Mouse (Mus musculus) MEL (cell line): Measurements from ENCODE around the gene Aldh1a1. TPM values are rescaled to one million over a fixed set of nuclear protein-coding genes. Genes with fewer than 3 reads are reported as not detected.

Experiments used
- DNase-seq: peaks from one replicate; pipeline ENCODE4 v3.0.0; 2011; ENCODE audit warnings: low read depth, low spot score
- H3K27ac ChIP-seq: 2 replicates; pipeline ENCODE4 v1.5.1; 2012; ENCODE audit warnings: low read depth, mild to moderate bottlenecking, control low read depth, low read length, moderate library complexity; ENCODE audit not compliant: control insufficient read depth
- H3K27me3 ChIP-seq, 2 experiments: fragments of 150-350 bp in 1 of 2; sonication (generic) in 1 of 2; 2 replicates each; pipeline ENCODE4 v1.6.1; 2012; ENCODE audit warnings: low read length in 2 of 2, mild to moderate bottlenecking in 2 of 2, improper control_type of control experiment in 1 of 2, moderate library complexity in 1 of 2; ENCODE audit not compliant: insufficient read depth in 2 of 2, control insufficient read depth in 1 of 2
- H3K36me3 ChIP-seq, 2 experiments: 2 replicates each; pipeline ENCODE4 v1.6.1; 2012 to 2014; ENCODE audit warnings: low read length in 2 of 2, improper control_type of control experiment in 1 of 2, inconsistent platforms in 1 of 2, mild to moderate bottlenecking in 1 of 2; ENCODE audit not compliant: insufficient read depth in 2 of 2, control insufficient read depth in 1 of 2
- H3K4me1 ChIP-seq, 2 experiments: fragments of 150-350 bp in 1 of 2; sonication (generic) in 1 of 2; 2 replicates each; pipeline ENCODE4 v1.6.1; 2012; ENCODE audit warnings: low read length in 2 of 2, improper control_type of control experiment in 1 of 2, mild to moderate bottlenecking in 1 of 2; ENCODE audit not compliant: insufficient read depth in 2 of 2, control insufficient read depth in 1 of 2
- H3K4me3 ChIP-seq, 2 experiments: fragments of 150-350 bp in 1 of 2; sonication (generic) in 1 of 2; 2 replicates each; pipeline ENCODE4 v1.5.1; 2012; ENCODE audit warnings: low read depth in 2 of 2, low read length in 2 of 2, mild to moderate bottlenecking in 2 of 2, moderate library complexity in 2 of 2, control low read depth in 1 of 2, improper control_type of control experiment in 1 of 2; ENCODE audit not compliant: control insufficient read depth in 1 of 2, insufficient read depth in 1 of 2
- H3K79me2 ChIP-seq: 2 replicates; pipeline ENCODE4 v1.6.1; 2012; ENCODE audit warnings: mild to moderate bottlenecking, low read length, moderate library complexity; ENCODE audit not compliant: control insufficient read depth, poor library complexity, insufficient read depth
- H3K9ac ChIP-seq: 2 replicates; pipeline ENCODE4 v1.6.1; 2012; ENCODE audit warnings: low read depth, mild to moderate bottlenecking, control low read depth, low read length, moderate library complexity; ENCODE audit not compliant: control insufficient read depth, poor library complexity, severe bottlenecking
- H3K9me3 ChIP-seq: fragments of 150-350 bp; sonication (generic); replicated peaks from 2 replicates; pipeline ENCODE4 v1.6.1; 2012; ENCODE audit warnings: mild to moderate bottlenecking, low read length, improper control_type of control experiment, moderate library complexity; ENCODE audit not compliant: insufficient read depth
- BHLHE40 ChIP-seq: IDR thresholded peaks from 2 replicates; pipeline ENCODE4 v1.6.1; 2012; ENCODE audit warnings: low read depth, mild to moderate bottlenecking, inconsistent platforms, low read length, improper control_type of control experiment, borderline replicate concordance
- E2F4 ChIP-seq: IDR thresholded peaks from 2 replicates; pipeline ENCODE4 v1.6.1; 2011; ENCODE audit warnings: low read depth, low read length, improper control_type of control experiment, borderline replicate concordance
- EP300 ChIP-seq, 2 experiments: IDR thresholded peaks; 2 replicates each; pipeline ENCODE4 v1.6.1; 2011; ENCODE audit warnings: improper control_type of control experiment in 2 of 2, low read length in 2 of 2, low read depth in 1 of 2, mild to moderate bottlenecking in 1 of 2
- GATA1 ChIP-seq: IDR thresholded peaks from 2 replicates; pipeline ENCODE4 v1.6.1; 2011; ENCODE audit warnings: low read depth, low read length, improper control_type of control experiment
- HCFC1 ChIP-seq: IDR thresholded peaks from 2 replicates; pipeline ENCODE4 v1.6.1; 2012; ENCODE audit warnings: low read depth, mild to moderate bottlenecking, inconsistent platforms, low read length, improper control_type of control experiment, moderate library complexity
- JUND ChIP-seq: IDR thresholded peaks from 2 replicates; pipeline ENCODE4 v1.6.1; 2011; ENCODE audit warnings: low read depth, mild to moderate bottlenecking, improper control_type of control experiment, low read length
- KAT2A ChIP-seq: conservative IDR thresholded peaks from 2 replicates; pipeline ENCODE4 v1.6.1; 2012; ENCODE audit warnings: low read depth, low read length, improper control_type of control experiment, inconsistent platforms
- MAFK ChIP-seq: IDR thresholded peaks from 2 replicates; pipeline ENCODE4 v1.6.1; 2011; ENCODE audit warnings: low read depth, mild to moderate bottlenecking, low read length, improper control_type of control experiment, borderline replicate concordance
- MAX ChIP-seq: IDR thresholded peaks from 2 replicates; pipeline ENCODE4 v1.6.1; 2011; ENCODE audit warnings: low read length, improper control_type of control experiment
- MAZ ChIP-seq: IDR thresholded peaks from 2 replicates; pipeline ENCODE4 v1.6.1; 2012; ENCODE audit warnings: low read depth, mild to moderate bottlenecking, inconsistent platforms, low read length, improper control_type of control experiment
- MEF2A ChIP-seq: IDR thresholded peaks from 2 replicates; pipeline ENCODE4 v1.6.1; 2014; ENCODE audit warnings: low read depth, mild to moderate bottlenecking, inconsistent platforms, low read length, improper control_type of control experiment; ENCODE audit not compliant: poor library complexity, insufficient replicate concordance, severe bottlenecking; ENCODE audit errors: extremely low read depth
- MXI1 ChIP-seq: IDR thresholded peaks from 2 replicates; pipeline ENCODE4 v1.6.1; 2011; ENCODE audit warnings: mild to moderate bottlenecking, low read depth, low read length, improper control_type of control experiment
- MYB ChIP-seq: IDR thresholded peaks from 2 replicates; pipeline ENCODE4 v1.6.1; 2011; ENCODE audit warnings: mild to moderate bottlenecking, low read depth, low read length, improper control_type of control experiment
- NRF1 ChIP-seq: IDR thresholded peaks from 2 replicates; pipeline ENCODE4 v1.6.1; 2014; ENCODE audit warnings: low read depth, mild to moderate bottlenecking, inconsistent platforms, low read length, improper control_type of control experiment, moderate library complexity; ENCODE audit not compliant: poor library complexity, insufficient read depth, severe bottlenecking
- POLR2A ChIP-seq, 2 experiments: IDR thresholded peaks; 2 replicates each; pipeline ENCODE4 v1.6.1; 2011 to 2012; ENCODE audit warnings: low read length in 2 of 2, mild to moderate bottlenecking in 2 of 2, control low read depth in 1 of 2, improper control_type of control experiment in 1 of 2, low read depth in 1 of 2, moderate library complexity in 1 of 2; ENCODE audit not compliant: control insufficient read depth in 1 of 2, insufficient read depth in 1 of 2, poor library complexity in 1 of 2
- POLR2AphosphoS2 ChIP-seq: IDR thresholded peaks from 2 replicates; pipeline ENCODE4 v1.6.1; 2011; ENCODE audit warnings: low read length, improper control_type of control experiment
- POLR2AphosphoS5 ChIP-seq: IDR thresholded peaks from 2 replicates; pipeline ENCODE4 v1.6.1; 2012; ENCODE audit warnings: low read depth, borderline replicate concordance, mild to moderate bottlenecking, inconsistent platforms, low read length, moderate library complexity, mixed read lengths
- RCOR1 ChIP-seq: IDR thresholded peaks from 2 replicates; pipeline ENCODE4 v1.6.1; 2012; ENCODE audit warnings: low read depth, mild to moderate bottlenecking, inconsistent platforms, low read length, improper control_type of control experiment
- TCF12 ChIP-seq: IDR thresholded peaks from 2 replicates; pipeline ENCODE4 v1.6.1; 2014; ENCODE audit warnings: low read depth, mild to moderate bottlenecking, inconsistent platforms, low read length, improper control_type of control experiment, moderate library complexity
- UBTF ChIP-seq: IDR thresholded peaks from 2 replicates; pipeline ENCODE4 v1.6.1; 2012; ENCODE audit warnings: low read depth, mild to moderate bottlenecking, inconsistent platforms, low read length, improper control_type of control experiment, moderate library complexity, borderline replicate concordance; ENCODE audit not compliant: insufficient read depth
- USF2 ChIP-seq, 2 experiments: IDR thresholded peaks; 2 replicates each; pipeline ENCODE4 v1.6.1; 2011 to 2012; ENCODE audit warnings: improper control_type of control experiment in 2 of 2, low read length in 2 of 2, borderline replicate concordance in 1 of 2, inconsistent platforms in 1 of 2, low read depth in 1 of 2, mild to moderate bottlenecking in 1 of 2; ENCODE audit not compliant: insufficient read depth in 1 of 2
- ZC3H11A ChIP-seq: IDR thresholded peaks from 2 replicates; pipeline ENCODE4 v1.6.1; 2012; ENCODE audit warnings: low read depth, mild to moderate bottlenecking, inconsistent platforms, low read length, improper control_type of control experiment
- ZKSCAN1 ChIP-seq: IDR thresholded peaks from 2 replicates; pipeline ENCODE4 v1.6.1; 2012; ENCODE audit warnings: low read depth, mild to moderate bottlenecking, inconsistent platforms, low read length, improper control_type of control experiment, moderate library complexity
- ZMIZ1 ChIP-seq: IDR thresholded peaks from 2 replicates; pipeline ENCODE4 v1.6.1; 2012; ENCODE audit warnings: low read depth, mild to moderate bottlenecking, inconsistent platforms, low read length, improper control_type of control experiment, moderate library complexity
- ZNF384 ChIP-seq: IDR thresholded peaks from 2 replicates; pipeline ENCODE4 v1.6.1; 2012; ENCODE audit warnings: low read depth, mild to moderate bottlenecking, inconsistent platforms, low read length, improper control_type of control experiment
- polyA plus RNA-seq, 2 experiments: library from polyadenylated mRNA; stranded (reverse) in 1 of 2; unstranded in 1 of 2; fragments of >175 nt in 1 of 2; fragments of >200 nt in 1 of 2; gene quantifications; 2 replicates each; pipeline versions ENCODE4 v1.2.1 to v1.2.4; 2012; ENCODE audit warnings: low replicate concordance in 2 of 2, low read depth in 1 of 2; ENCODE audit not compliant: insufficient read length in 2 of 2, insufficient read depth in 1 of 2, missing spikeins in 1 of 2
- total RNA-seq: library from RNA; depleted of rRNA; stranded (reverse); fragments of 300-350 nt; gene quantifications from 2 replicates; pipeline ENCODE4 v1.2.3, GENCODE M21; 2012

Aldh1a1 gene
- total and polyA plus RNA-seq, 3 experiments = 2.3 to 10.3 TPM; not detected in 1

DNA sequence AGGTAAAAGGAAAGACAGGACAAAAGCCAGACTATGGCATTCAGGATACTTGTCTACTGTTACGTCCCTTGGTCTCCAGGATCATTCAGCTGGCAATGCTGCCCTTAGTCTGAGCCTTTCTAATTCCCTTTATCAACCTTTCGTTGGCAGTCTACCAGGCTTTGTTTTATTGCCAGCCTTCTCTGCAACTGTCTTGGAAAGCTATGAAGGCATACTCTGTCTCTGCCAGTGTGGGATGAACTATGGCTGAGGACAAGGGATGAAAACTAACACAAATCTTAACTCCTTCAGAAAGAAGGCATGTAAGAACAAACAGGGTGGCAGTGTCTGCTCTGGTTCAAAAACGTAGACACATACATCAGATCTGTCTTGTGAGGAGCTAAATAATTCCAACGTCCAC, 565 bp upstream of the Aldh1a1 start:
- Histone ChIP-seq H3K9me3 (no peaks in the 10 kb centered on the region), H3K36me3 (no peaks in the 10 kb centered on the region), H3K79me2 (no peaks in the 10 kb centered on the region), H3K4me1 (no peaks in the 10 kb centered on the region), H3K27ac (no peak overlapping the region), H3K4me3 (no peak overlapping the region), H3K27me3 (no peaks in the 10 kb centered on the region), H3K9ac (no peak overlapping the region)
- DNase-seq = no peak
- no peak for TF ChIP-seq ZKSCAN1

DNA sequence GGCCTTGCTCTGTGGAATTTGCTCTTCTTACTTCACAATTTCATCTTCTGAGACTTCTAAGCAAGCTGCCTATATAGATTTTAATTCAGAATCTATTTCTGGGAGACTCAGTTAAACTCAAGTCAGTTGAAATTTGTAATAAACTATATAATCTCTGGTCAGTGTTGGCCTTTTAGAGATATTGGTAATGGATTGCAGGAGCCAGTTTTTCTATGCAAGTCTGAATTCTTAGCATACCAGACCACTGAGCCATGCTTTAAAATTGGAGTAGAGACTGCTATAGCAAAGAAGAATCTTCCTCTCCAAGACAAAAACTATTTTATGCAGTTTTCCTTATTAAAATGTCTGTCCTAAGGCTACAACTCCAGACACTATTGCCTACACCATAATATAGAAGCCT, 4.0 kb downstream of the Aldh1a1 start:
- no peak overlapping the region for H3K4me3 ChIP-seq
- H3K9ac ChIP-seq = no peak overlapping the region
- no peak overlapping the region for H3K27ac ChIP-seq
- H3K36me3 ChIP-seq = no peaks in the 10 kb centered on the region
- no peaks in the 10 kb centered on the region for H3K27me3 ChIP-seq
- no peaks in the 10 kb centered on the region for H3K79me2 ChIP-seq
- no peak for TF ChIP-seq ZC3H11A
- TF ChIP-seq EP300 (IDR thresholded peaks at IDR 0.05; ENCODE audit: low read depth in 1 of 2, low read length in 2 of 2) = no peak
- no peak for TF ChIP-seq MAZ
- TF ChIP-seq ZMIZ1 = no peak
- TF ChIP-seq POLR2AphosphoS2 = no peak
- no peak for TF ChIP-seq BHLHE40
- no peak for TF ChIP-seq ZKSCAN1
- TF ChIP-seq, all 39 proteins: peak for 0
- Histone ChIP-seq H3K4me1 (no peaks in the 10 kb centered on the region), H3K9me3 (no peaks in the 10 kb centered on the region)
- no peak for DNase-seq

DNA sequence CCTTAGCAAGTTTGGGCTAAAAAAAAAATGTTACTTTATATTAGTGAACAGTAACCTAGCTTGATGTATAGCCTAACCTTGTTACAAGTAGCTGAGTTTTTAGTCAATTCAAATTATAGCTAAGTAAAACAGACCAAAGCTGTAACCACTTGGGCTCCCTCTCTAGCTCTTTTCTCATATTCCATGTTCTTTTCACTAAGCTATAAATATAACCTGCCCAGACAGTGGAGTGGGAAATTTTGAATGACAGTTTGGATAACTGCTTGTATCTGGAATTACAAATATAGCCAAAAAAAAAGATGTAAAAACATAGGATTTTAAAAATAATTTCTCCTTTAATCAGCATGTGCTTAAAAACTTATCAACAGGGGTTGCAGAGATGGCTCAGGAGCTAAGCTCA, 12.8 kb downstream of the Aldh1a1 start:
- TF ChIP-seq MAX (no peak), MYB (no peak), MXI1 (no peak), POLR2AphosphoS2 (no peak), UBTF (no peak), RCOR1 (no peak), E2F4 (no peak), POLR2A (IDR thresholded peaks at IDR 0.05; ENCODE audit: control insufficient read depth in 1 of 2, insufficient read depth in 1 of 2, low read depth in 1 of 2, low read length in 2 of 2, poor library complexity in 1 of 2) (no peak), KAT2A (no peak), TCF12 (no peak), JUND (no peak), ZNF384 (no peak), NRF1 (no peak), MEF2A (no peak), MAFK (no peak), GATA1 (no peak), POLR2AphosphoS5 (no peak), USF2 (IDR thresholded peaks at IDR 0.05; ENCODE audit: borderline replicate concordance in 1 of 2, insufficient read depth in 1 of 2, low read depth in 1 of 2, low read length in 2 of 2) (no peak), HCFC1 (no peak)
- H3K27me3 ChIP-seq = no peaks in the 10 kb centered on the region
- no peaks in the 10 kb centered on the region for H3K79me2 ChIP-seq
- no peak overlapping the region for H3K27ac ChIP-seq
- H3K36me3 ChIP-seq = no peaks in the 10 kb centered on the region
- no peaks in the 10 kb centered on the region for H3K4me1 ChIP-seq
- no peak overlapping the region for H3K4me3 ChIP-seq
- no peak overlapping the region for H3K9ac ChIP-seq
- DNase-seq = no peak
- no peaks in the 10 kb centered on the region for H3K9me3 ChIP-seq
